Mouse (Mus musculus) spleen, adult 2 months (tissue): ENCODE results near the gene Gm21983.

Experiments
- CTCF ChIP-seq: fragments of 200-500 bp; IDR thresholded peaks from 2 replicates; pipeline ENCODE4 v1.5.1; 2011; ENCODE audit warnings: mild to moderate bottlenecking, inconsistent platforms; ENCODE audit not compliant: insufficient read depth, insufficient read length, insufficient replicate concordance; ENCODE audit errors: extremely low read depth
- POLR2A ChIP-seq: fragments of 200-500 bp; IDR thresholded peaks from 2 replicates; pipeline ENCODE4 v1.6.1; 2011; ENCODE audit warnings: low read depth, low read length, inconsistent platforms

GRCm38 (mm10) chr7:27221939-27222338 lies 41.1 kb upstream of the Gm21983 start:
- no peak for TF ChIP-seq CTCF
- no peak for TF ChIP-seq POLR2A
